20 mouse cellular contexts compared by ENCODE assay signal in genomic region chr9:14646061-14646460, GRCm38 (mm10). TPM values are rescaled to one million over a fixed set of nuclear protein-coding genes. Genes with fewer than 3 reads are reported as not detected.
"Had no signal": no experiment of that assay in that cellular context is flagged by ENCODE, and none has a peak within 500 bp of the region (broad histone marks: within the 10 kb centered on the region; RNA-seq: fewer than 3 reads in every experiment).

No protein-coding gene starts in this region.

- H3K27me3 ChIP-seq: lung, embryonic 15.5 days; neural tube, embryonic 12.5 days; stomach, embryonic 15.5 days had no signal

- H3K4me2 ChIP-seq: lung, embryonic 15.5 days; midbrain, embryonic 12.5 days; neural tube, embryonic 12.5 days; stomach, embryonic 15.5 days had no signal

- ATAC-seq: liver, postnatal 0 days; lung, postnatal 0 days; midbrain, embryonic 16.5 days had no signal

- H3K4me3 ChIP-seq: lung, embryonic 15.5 days; megakaryocyte, embryonic 14.5 days; midbrain, embryonic 12.5 days; neural tube, embryonic 12.5 days; stomach, embryonic 15.5 days had no signal

- H3K9me3 ChIP-seq: lung, embryonic 15.5 days; midbrain, embryonic 12.5 days; neural tube, embryonic 12.5 days; stomach, embryonic 15.5 days had no signal

- H3K9ac ChIP-seq: liver, postnatal 0 days; lung, embryonic 15.5 days; midbrain, embryonic 12.5 days; neural tube, embryonic 12.5 days; stomach, embryonic 15.5 days had no signal

- H3K36me3 ChIP-seq: lung, embryonic 15.5 days; midbrain, embryonic 12.5 days; neural tube, embryonic 12.5 days; stomach, embryonic 15.5 days had no signal

- DNase-seq: liver, postnatal 0 days; lung, adult 2 months; lung, postnatal 14 days; lung, postnatal 36 days; midbrain, embryonic 14.5 days; right cerebral cortex, postnatal 14 days; thymus, adult 2 months; thymus, postnatal 25 days; thymus, postnatal 4 days had no signal

- H3K27ac ChIP-seq: lung, embryonic 15.5 days; macrophage; midbrain, embryonic 12.5 days; neural tube, embryonic 12.5 days; stomach, embryonic 15.5 days; stomach, postnatal 0 days had no signal

RNA-seq across cellular contexts. Expression of gene Amotl1, which starts 1.2 kb away (rescaled TPM):
- total RNA-seq: megakaryocyte progenitor cell, adult 5-6 weeks; monocyte, adult 5-6 weeks had no signal
